Mouse (Mus musculus) MEL-GATA-1-ER (cell line): ENCODE measurements around the gene Mapk9.

Experiments
- DNase-seq: peaks from one replicate; pipeline ENCODE4 v3.0.0-alpha.2; 2012; ENCODE audit warnings: low read depth; ENCODE audit errors: extremely low read depth

Gene Mapk9

GRCm38 (mm10) chr11:49840666-49841065, 5.9 kb upstream of the Mapk9 start:
- DNase-seq = no peak

- DNase-seq = no peak
These were observed 4.7 kb upstream of the Mapk9 start for GRCm38 (mm10) chr11:49841886-49842285.

GRCm38 (mm10) chr11:49842718-49843117, 3.8 kb upstream of the Mapk9 start:
- DNase-seq = no peak

GRCm38 (mm10) chr11:49844311-49844710, 2.2 kb upstream of the Mapk9 start:
- no peak for DNase-seq

GRCm38 (mm10) chr11:49844969-49845368, 1.6 kb upstream of the Mapk9 start:
- peak; percentile 47 for DNase-seq

GRCm38 (mm10) chr11:49845958-49846357, 593 bp upstream of the Mapk9 start:
- DNase-seq = no peak

- peak; percentile 22 for DNase-seq
These were observed 690 bp downstream of the Mapk9 start for GRCm38 (mm10) chr11:49847071-49847810.

- DNase-seq = peak; percentile 23
These were observed 1.2 kb downstream of the Mapk9 start for GRCm38 (mm10) chr11:49847811-49848078.

GRCm38 (mm10) chr11:49848080-49848815, 1.7 kb downstream of the Mapk9 start:
- DNase-seq = peak; percentile 28

GRCm38 (mm10) chr11:49850331-49850730, 3.8 kb downstream of the Mapk9 start:
- no peak for DNase-seq

GRCm38 (mm10) chr11:49855144-49855543, 8.6 kb downstream of the Mapk9 start:
- no peak for DNase-seq

- no peak for DNase-seq
These were observed 14.6 kb downstream of the Mapk9 start for GRCm38 (mm10) chr11:49861139-49861538.

GRCm38 (mm10) chr11:49863926-49864325, 17.4 kb downstream of the Mapk9 start:
- peak; percentile 63 for DNase-seq

GRCm38 (mm10) chr11:49867320-49867719, 20.8 kb downstream of the Mapk9 start:
- DNase-seq = no peak

- peak; percentile 49 for DNase-seq
These were observed 23.2 kb downstream of the Mapk9 start for GRCm38 (mm10) chr11:49869762-49870161.

GRCm38 (mm10) chr11:49871914-49872313, 25.4 kb downstream of the Mapk9 start:
- DNase-seq = peak; percentile 43

GRCm38 (mm10) chr11:49872779-49873178, 26.2 kb downstream of the Mapk9 start:
- peak; percentile 56 for DNase-seq

- DNase-seq = peak; percentile 67
These were observed 30.6 kb downstream of the Mapk9 start for GRCm38 (mm10) chr11:49876948-49877817.

GRCm38 (mm10) chr11:49879950-49880642, 33.5 kb downstream of the Mapk9 start:
- no peak for DNase-seq

GRCm38 (mm10) chr11:49883394-49883793, 36.8 kb downstream of the Mapk9 start:
- DNase-seq = no peak

- no peak for DNase-seq
These were observed 41.9 kb downstream of the Mapk9 start for GRCm38 (mm10) chr11:49888469-49888868.
